In the genomic region with DNA sequence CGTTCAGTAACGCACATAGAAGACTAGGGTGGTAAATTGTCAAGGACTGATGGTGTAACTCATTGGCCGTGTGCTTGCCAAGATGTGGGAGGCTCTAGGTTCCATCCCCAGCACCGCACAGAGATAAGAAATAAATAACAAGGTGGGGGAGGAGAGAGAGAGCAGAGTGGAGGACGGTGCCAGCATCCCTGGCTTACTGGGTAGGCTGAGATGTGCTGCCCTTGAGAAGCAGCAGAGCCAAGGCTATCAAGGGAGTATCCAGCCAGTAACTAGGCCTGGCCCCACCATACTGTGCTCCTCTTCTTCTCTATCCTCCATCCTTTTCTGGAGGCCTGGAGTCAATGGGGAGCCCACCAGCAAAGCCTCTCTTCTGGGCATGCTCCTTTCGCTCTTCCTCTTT, we compare ENCODE assay signal across 13 mouse cellular contexts. TPM values are rescaled to one million over a fixed set of nuclear protein-coding genes. Genes with fewer than 3 reads are reported as not detected.
A peak's percentile ranks its signal among the peaks of the same experiment; 100 is the strongest.
DNase-seq lines count a peak whose midpoint lies in the region; ATAC-seq and TF ChIP-seq lines count a peak whose summit lies in the region.
"Had no signal": no experiment of that assay in that cellular context is flagged by ENCODE, and none has a peak within 500 bp of the region (broad histone marks: within the 10 kb centered on the region; RNA-seq: fewer than 3 reads in every experiment).

No protein-coding gene starts in this region.

- H3K27ac ChIP-seq in midbrain, embryonic 10.5 days (replicated peaks): 0 out of 2 replicates have a peak overlapping the region, but pooled peaks have one; percentile 23
- no peak overlapping the region for H3K27ac ChIP-seq in midbrain, postnatal 0 days (ENCODE audit: low read depth, low read length)
- 0 out of 2 replicates have a peak overlapping the region, but pooled peaks have one; percentile 29 for H3K27ac ChIP-seq in embryonic facial prominence, embryonic 13.5 days
- H3K27ac ChIP-seq in midbrain, embryonic 16.5 days (ENCODE audit: low read length): 0 out of 2 replicates have a peak overlapping the region, but pooled peaks have one; percentile 34
- H3K27ac ChIP-seq: liver, embryonic 15.5 days had no signal

- H3K9ac ChIP-seq in midbrain, postnatal 0 days (replicated peaks; ENCODE audit: low read length, poor library complexity, severe bottlenecking): no peak overlapping the region
- H3K9ac ChIP-seq in embryonic facial prominence, embryonic 13.5 days: no peak overlapping the region
- H3K9ac ChIP-seq in midbrain, embryonic 16.5 days (ENCODE audit: low read depth, low read length): no peak overlapping the region
- H3K9ac ChIP-seq: embryonic facial prominence, embryonic 15.5 days; liver, embryonic 15.5 days had no signal

- no peaks in the 10 kb centered on the region for H3K9me3 ChIP-seq in midbrain, embryonic 10.5 days (replicated peaks)
- no peaks in the 10 kb centered on the region for H3K9me3 ChIP-seq in midbrain, postnatal 0 days (ENCODE audit: low read length)
- H3K9me3 ChIP-seq in embryonic facial prominence, embryonic 13.5 days: no peaks in the 10 kb centered on the region
- no peaks in the 10 kb centered on the region for H3K9me3 ChIP-seq in midbrain, embryonic 16.5 days (replicated peaks; ENCODE audit: control insufficient read depth, low read length, poor library complexity, severe bottlenecking)
- H3K9me3 ChIP-seq: embryonic facial prominence, embryonic 15.5 days; liver, embryonic 15.5 days had no signal

- no peaks in the 10 kb centered on the region for H3K27me3 ChIP-seq in midbrain, embryonic 10.5 days (ENCODE audit: low read depth, poor library complexity, severe bottlenecking)
- H3K27me3 ChIP-seq in midbrain, postnatal 0 days (ENCODE audit: insufficient read depth, low read length): no peaks in the 10 kb centered on the region
- H3K27me3 ChIP-seq in embryonic facial prominence, embryonic 13.5 days: no peaks in the 10 kb centered on the region
- no peaks in the 10 kb centered on the region for H3K27me3 ChIP-seq in midbrain, embryonic 16.5 days (ENCODE audit: control insufficient read depth, insufficient read depth, low read depth, low read length)
- H3K27me3 ChIP-seq: embryonic facial prominence, embryonic 15.5 days; liver, embryonic 15.5 days had no signal

- 83% methylated on average over 6 of the region's 6 CpGs for WGBS in midbrain, embryonic 10.5 days
- WGBS in midbrain, postnatal 0 days: 75% methylated on average over 6 of the region's 6 CpGs
- 78% methylated on average over 6 of the region's 6 CpGs for WGBS in embryonic facial prominence, embryonic 13.5 days
- 81% methylated on average over 6 of the region's 6 CpGs for WGBS in midbrain, embryonic 16.5 days

- TF ChIP-seq CTCF in midbrain, postnatal 0 days (IDR thresholded peaks at IDR 0.05): no peak

- no peak for DNase-seq in frontal cortex, adult 2 months (ENCODE audit: extremely low spot score in 1 of 2, low spot score in 1 of 2)
- no peak for DNase-seq in midbrain, embryonic 10.5 days (ENCODE audit: low spot score)
- no peak for DNase-seq in midbrain, postnatal 0 days (ENCODE audit: low spot score)
- DNase-seq in gastrocnemius, adult 18-20 months (ENCODE audit: low spot score): no peak
- DNase-seq: kidney, adult 18-20 months; kidney, postnatal 10 days; spleen, adult 18-20 months had no signal

- peaks cover 84% of the 10 kb centered on the region for H3K36me3 ChIP-seq in midbrain, embryonic 10.5 days
- H3K36me3 ChIP-seq in midbrain, postnatal 0 days (ENCODE audit: insufficient read depth, low read length): no peaks in the 10 kb centered on the region
- peaks cover 19% of the 10 kb centered on the region for H3K36me3 ChIP-seq in embryonic facial prominence, embryonic 13.5 days
- H3K36me3 ChIP-seq in midbrain, embryonic 16.5 days (ENCODE audit: control insufficient read depth, insufficient read depth, low read length): no peaks in the 10 kb centered on the region
- H3K36me3 ChIP-seq: liver, embryonic 15.5 days had no signal

- no peak overlapping the region for H3K4me3 ChIP-seq in midbrain, embryonic 10.5 days
- H3K4me3 ChIP-seq in midbrain, postnatal 0 days (ENCODE audit: low read depth, low read length): no peak overlapping the region
- no peak overlapping the region for H3K4me3 ChIP-seq in embryonic facial prominence, embryonic 13.5 days
- H3K4me3 ChIP-seq in midbrain, embryonic 16.5 days (ENCODE audit: low read depth, low read length): no peak overlapping the region
- H3K4me3 ChIP-seq: embryonic facial prominence, embryonic 15.5 days; liver, embryonic 15.5 days had no signal

- ATAC-seq in frontal cortex, adult (ENCODE audit: low TSS enrichment): peak; percentile 59
- no peak for ATAC-seq in midbrain, postnatal 0 days (ENCODE audit: low FRiP score)
- no peak for ATAC-seq in embryonic facial prominence, embryonic 13.5 days (ENCODE audit: insufficient number of reproducible peaks, insufficient read depth, low FRiP score, low TSS enrichment, low read depth)
- ATAC-seq in midbrain, embryonic 16.5 days: no peak
- ATAC-seq: lung, postnatal 0 days had no signal

- H3K4me1 ChIP-seq in midbrain, embryonic 10.5 days: peaks cover 98% of the 10 kb centered on the region
- H3K4me1 ChIP-seq in midbrain, postnatal 0 days (ENCODE audit: insufficient read depth, low read length): peaks cover 16% of the 10 kb centered on the region
- peaks cover 96% of the 10 kb centered on the region for H3K4me1 ChIP-seq in embryonic facial prominence, embryonic 13.5 days
- peaks cover 47% of the 10 kb centered on the region for H3K4me1 ChIP-seq in midbrain, embryonic 16.5 days (ENCODE audit: control insufficient read depth, insufficient read depth, low read length)
- H3K4me1 ChIP-seq: liver, embryonic 15.5 days had no signal

- no peak overlapping the region for H3K4me2 ChIP-seq in midbrain, postnatal 0 days (ENCODE audit: low read depth, low read length, poor library complexity, severe bottlenecking)
- H3K4me2 ChIP-seq in embryonic facial prominence, embryonic 13.5 days: no peak overlapping the region
- no peak overlapping the region for H3K4me2 ChIP-seq in midbrain, embryonic 16.5 days (ENCODE audit: low read length)
- H3K4me2 ChIP-seq: liver, embryonic 15.5 days had no signal

RNA-seq across cellular contexts. Expression of a gene that starts 9.3 kb away (rescaled TPM):
- 7.9 and 8.5 TPM in 2 replicates for polyA plus RNA-seq in frontal cortex, adult 2 months (2012; rRNA removed)
- polyA plus RNA-seq in midbrain, embryonic 10.5 days (2016; fragmentation: Nextera tagmentation; extraction: Ambion mirVana): 30.8 and 37.1 TPM in 2 replicates
- 13.5 and 24.9 TPM in 2 replicates for total RNA-seq in midbrain, postnatal 0 days (2014; rRNA removed)
- 2.7 and 3.9 TPM in 2 replicates for polyA plus RNA-seq in midbrain, postnatal 0 days (2015; fragmentation: Nextera tagmentation; extraction: Ambion mirVana)
- 51.1 and 53.9 TPM in 2 replicates for polyA plus RNA-seq in embryonic facial prominence, embryonic 13.5 days (2015; fragmentation: Nextera tagmentation; extraction: Ambion mirVana)
- polyA plus RNA-seq in midbrain, embryonic 16.5 days (2015; fragmentation: Nextera tagmentation; extraction: Ambion mirVana): 7.3 and 10.5 TPM in 2 replicates
- 1 to 10 TPM; 2.5 to 4.8 TPM for total RNA-seq in gastrocnemius, adult 18-20 months (2021)
